Mouse (Mus musculus): Measurements from ENCODE around the gene Vars. TPM values are rescaled to one million over a fixed set of nuclear protein-coding genes. Genes with fewer than 3 reads are reported as not detected.
"Not testable (repeated sequence)": the region's sequence is repeated elsewhere in the genome, so short reads cannot be mapped to it uniquely, and the experiment has no call there.

Gene Vars
- polyA plus RNA-seq, 1 experiment from 2014 or later = 55.7 TPM

- no peak overlapping the region for H3K4me2 ChIP-seq
- H3K27ac ChIP-seq (ENCODE audit: low read depth, low read length) = no peak overlapping the region
- H3K4me1 ChIP-seq (ENCODE audit: control insufficient read depth, insufficient read depth, low read length) = peaks cover 9% of the 10 kb centered on the region
- H3K36me3 ChIP-seq (ENCODE audit: control insufficient read depth, insufficient read depth, low read length) = no peaks in the 10 kb centered on the region
- H3K4me3 ChIP-seq (ENCODE audit: low read depth, low read length) = no peak overlapping the region
- no peaks in the 10 kb centered on the region for H3K9me3 ChIP-seq (replicated peaks; ENCODE audit: control insufficient read depth, low read length)
- H3K27me3 ChIP-seq (ENCODE audit: control insufficient read depth, insufficient read depth, low read length) = no peaks in the 10 kb centered on the region
- H3K9ac ChIP-seq (ENCODE audit: low read depth, low read length) = no peak overlapping the region
- ATAC-seq (replicated peaks; ENCODE audit: insufficient number of reproducible peaks, low FRiP score, low TSS enrichment) = no peak
- 81% methylated on average over 27 of the region's 27 CpGs for WGBS (ENCODE audit: insufficient replicate concordance)
These were observed 22.5 kb upstream of the Vars start for GRCm38 (mm10) chr17:34978239-34978638.

GRCm38 (mm10) chr17:34979631-34980030, 21.2 kb upstream of the Vars start:
- no peak overlapping the region for H3K4me2 ChIP-seq
- ATAC-seq (replicated peaks; ENCODE audit: insufficient number of reproducible peaks, low FRiP score, low TSS enrichment) = no peak
- no peak overlapping the region for H3K9ac ChIP-seq (ENCODE audit: low read depth, low read length)
- WGBS (ENCODE audit: insufficient replicate concordance) = 84% methylated on average over 4 of the region's 4 CpGs
- no peak overlapping the region for H3K4me3 ChIP-seq (ENCODE audit: low read depth, low read length)
- H3K4me1 ChIP-seq (ENCODE audit: control insufficient read depth, insufficient read depth, low read length) = peaks cover 9% of the 10 kb centered on the region
- no peaks in the 10 kb centered on the region for H3K9me3 ChIP-seq (replicated peaks; ENCODE audit: control insufficient read depth, low read length)
- no peaks in the 10 kb centered on the region for H3K27me3 ChIP-seq (ENCODE audit: control insufficient read depth, insufficient read depth, low read length)
- H3K36me3 ChIP-seq (ENCODE audit: control insufficient read depth, insufficient read depth, low read length) = no peaks in the 10 kb centered on the region
- H3K27ac ChIP-seq (ENCODE audit: low read depth, low read length) = no peak overlapping the region

GRCm38 (mm10) chr17:34980655-34981054, 20.1 kb upstream of the Vars start:
- no peak for ATAC-seq (replicated peaks; ENCODE audit: insufficient number of reproducible peaks, low FRiP score, low TSS enrichment)
- Histone ChIP-seq H3K9ac (ENCODE audit: low read depth, low read length) (peak overlapping the region; percentile 97), H3K9me3 (replicated peaks; ENCODE audit: control insufficient read depth, low read length) (no peaks in the 10 kb centered on the region), H3K36me3 (ENCODE audit: control insufficient read depth, insufficient read depth, low read length) (peaks cover 7% of the 10 kb centered on the region; the same call in 1 of the 2 replicates), H3K4me1 (ENCODE audit: control insufficient read depth, insufficient read depth, low read length) (peaks cover 9% of the 10 kb centered on the region), H3K27me3 (ENCODE audit: control insufficient read depth, insufficient read depth, low read length) (no peaks in the 10 kb centered on the region), H3K4me2 (peak overlapping the region; percentile 67), H3K27ac (ENCODE audit: low read depth, low read length) (no peak overlapping the region; the same call in 1 of the 2 replicates), H3K4me3 (ENCODE audit: low read depth, low read length) (peak overlapping the region; percentile 85)
- 19% methylated on average over 2 of the region's 2 CpGs for WGBS (ENCODE audit: insufficient replicate concordance)

GRCm38 (mm10) chr17:34981690-34982180, 19.1 kb upstream of the Vars start, which contains the start of gene Lsm2:
TSS of gene Lsm2 (plus strand) at chr17:34981862.
- Histone ChIP-seq H3K36me3 (ENCODE audit: control insufficient read depth, insufficient read depth, low read length) (peaks cover 16% of the 10 kb centered on the region), H3K9me3 (replicated peaks; ENCODE audit: control insufficient read depth, low read length) (no peaks in the 10 kb centered on the region), H3K4me1 (ENCODE audit: control insufficient read depth, insufficient read depth, low read length) (peaks cover 9% of the 10 kb centered on the region), H3K4me2 (peak within 1 kb of the TSS; percentile 67), H3K27me3 (ENCODE audit: control insufficient read depth, insufficient read depth, low read length) (no peaks in the 10 kb centered on the region), H3K9ac (ENCODE audit: low read depth, low read length) (peak within 1 kb of the TSS; percentile 97), H3K27ac (ENCODE audit: low read depth, low read length) (peak within 1 kb of the TSS; percentile 97), H3K4me3 (ENCODE audit: low read depth, low read length) (peak within 1 kb of the TSS; percentile 85)
- ATAC-seq (replicated peaks; ENCODE audit: insufficient number of reproducible peaks, low FRiP score, low TSS enrichment) = peak; percentile 87
- WGBS (ENCODE audit: insufficient replicate concordance) = under 1% methylated on average over 58 of the region's 58 CpGs

- no peaks in the 10 kb centered on the region for H3K27me3 ChIP-seq (ENCODE audit: control insufficient read depth, insufficient read depth, low read length)
These were observed 18.5 kb upstream of the Vars start for GRCm38 (mm10) chr17:34982328-34982727.

GRCm38 (mm10) chr17:34984218-34984617, 16.6 kb upstream of the Vars start:
- H3K27ac ChIP-seq (ENCODE audit: low read depth, low read length) = no peak overlapping the region
- H3K4me2 ChIP-seq = no peak overlapping the region
- H3K36me3 ChIP-seq (ENCODE audit: control insufficient read depth, insufficient read depth, low read length) = peaks cover 17% of the 10 kb centered on the region
- no peak for ATAC-seq (replicated peaks; ENCODE audit: insufficient number of reproducible peaks, low FRiP score, low TSS enrichment)
- H3K27me3 ChIP-seq (ENCODE audit: control insufficient read depth, insufficient read depth, low read length) = no peaks in the 10 kb centered on the region
- no peak overlapping the region for H3K9ac ChIP-seq (ENCODE audit: low read depth, low read length)
- peaks cover 9% of the 10 kb centered on the region for H3K4me1 ChIP-seq (ENCODE audit: control insufficient read depth, insufficient read depth, low read length)
- WGBS (ENCODE audit: insufficient replicate concordance) = 77% methylated on average over 2 of the region's 2 CpGs
- H3K4me3 ChIP-seq (ENCODE audit: low read depth, low read length) = no peak overlapping the region
- H3K9me3 ChIP-seq (replicated peaks; ENCODE audit: control insufficient read depth, low read length) = no peaks in the 10 kb centered on the region

More at GRCm38 (mm10) chr17:34982328-34982727, 18.5 kb upstream of the Vars start:
- Histone ChIP-seq H3K36me3 (ENCODE audit: control insufficient read depth, insufficient read depth, low read length) (peaks cover 17% of the 10 kb centered on the region), H3K27ac (ENCODE audit: low read depth, low read length) (peak overlapping the region; percentile 97), H3K4me2 (peak overlapping the region; percentile 67), H3K4me1 (ENCODE audit: control insufficient read depth, insufficient read depth, low read length) (peaks cover 9% of the 10 kb centered on the region), H3K9me3 (replicated peaks; ENCODE audit: control insufficient read depth, low read length) (no peaks in the 10 kb centered on the region), H3K4me3 (ENCODE audit: low read depth, low read length) (peak overlapping the region; percentile 85), H3K9ac (ENCODE audit: low read depth, low read length) (peak overlapping the region; percentile 97)
- whole genome bisulfite sequencing (ENCODE audit: insufficient replicate concordance) = 0% methylated on average over 15 of the region's 15 CpGs
- no peak; the same call in 1 of the 2 replicates for ATAC-seq (replicated peaks; ENCODE audit: insufficient number of reproducible peaks, low FRiP score, low TSS enrichment)

GRCm38 (mm10) chr17:34994751-34995150, 6.0 kb upstream of the Vars start:
- no peak overlapping the region for H3K9ac ChIP-seq (ENCODE audit: low read depth, low read length)
- H3K9me3 ChIP-seq (replicated peaks; ENCODE audit: control insufficient read depth, low read length) = no peaks in the 10 kb centered on the region
- no peaks in the 10 kb centered on the region for H3K27me3 ChIP-seq (ENCODE audit: control insufficient read depth, insufficient read depth, low read length)
- H3K27ac ChIP-seq (ENCODE audit: low read depth, low read length) = no peak overlapping the region
- no peak overlapping the region for H3K4me2 ChIP-seq
- no peak overlapping the region for H3K4me3 ChIP-seq (ENCODE audit: low read depth, low read length)
- no peak for ATAC-seq (replicated peaks; ENCODE audit: insufficient number of reproducible peaks, low FRiP score, low TSS enrichment)
- peaks cover 6% of the 10 kb centered on the region; the same call in 1 of the 2 replicates for H3K36me3 ChIP-seq (ENCODE audit: control insufficient read depth, insufficient read depth, low read length)
- peaks cover 5% of the 10 kb centered on the region for H3K4me1 ChIP-seq (ENCODE audit: control insufficient read depth, insufficient read depth, low read length)

- H3K36me3 ChIP-seq (ENCODE audit: control insufficient read depth, insufficient read depth, low read length); H3K4me3 ChIP-seq (ENCODE audit: low read depth, low read length): not testable (repeated sequence)
These were observed 5.6 kb upstream of the Vars start for GRCm38 (mm10) chr17:34995192-34995591.

GRCm38 (mm10) chr17:34995927-34996326, 4.9 kb upstream of the Vars start:
- H3K27ac ChIP-seq (ENCODE audit: low read depth, low read length); ATAC-seq (replicated peaks; ENCODE audit: insufficient number of reproducible peaks, low FRiP score, low TSS enrichment); H3K9me3 ChIP-seq (replicated peaks; ENCODE audit: control insufficient read depth, low read length); H3K27me3 ChIP-seq (ENCODE audit: control insufficient read depth, insufficient read depth, low read length); H3K4me1 ChIP-seq (ENCODE audit: control insufficient read depth, insufficient read depth, low read length); H3K4me2 ChIP-seq; H3K9ac ChIP-seq (ENCODE audit: low read depth, low read length); H3K36me3 ChIP-seq (ENCODE audit: control insufficient read depth, insufficient read depth, low read length); H3K4me3 ChIP-seq (ENCODE audit: low read depth, low read length): not testable (repeated sequence)
- WGBS (ENCODE audit: insufficient replicate concordance) = 90% methylated on average over 4 of the region's 4 CpGs

More at GRCm38 (mm10) chr17:34995192-34995591, 5.6 kb upstream of the Vars start:
- H3K9me3 ChIP-seq (replicated peaks; ENCODE audit: control insufficient read depth, low read length); H3K4me1 ChIP-seq (ENCODE audit: control insufficient read depth, insufficient read depth, low read length); ATAC-seq (replicated peaks; ENCODE audit: insufficient number of reproducible peaks, low FRiP score, low TSS enrichment); H3K9ac ChIP-seq (ENCODE audit: low read depth, low read length); H3K27me3 ChIP-seq (ENCODE audit: control insufficient read depth, insufficient read depth, low read length); H3K4me2 ChIP-seq; H3K27ac ChIP-seq (ENCODE audit: low read depth, low read length): not testable (repeated sequence)
- WGBS (ENCODE audit: insufficient replicate concordance) = 87% methylated on average over 4 of the region's 4 CpGs
